Mouse (Mus musculus) heart, postnatal 0 days (tissue): ENCODE measurements around the gene Btf3l4. TPM values are rescaled to one million over a fixed set of nuclear protein-coding genes. Genes with fewer than 3 reads are reported as not detected.

ENCODE experiments used
- ATAC-seq: fragments of 200-750 bp; cut with Nextera tagmentation; 2 replicates; pipeline ENCODE4 v1.8.0; 2017; ENCODE audit warnings: low read depth, moderate number of reproducible peaks, moderate library complexity; ENCODE audit not compliant: insufficient read depth
- DNase-seq: peaks from one replicate; pipeline ENCODE4 v3.0.0-alpha.2; 2016; ENCODE audit warnings: low spot score
- H3K27ac ChIP-seq: fragments of 300-500 bp; sonication (generic); 2 replicates; pipeline ENCODE4 v1.5.1; 2014; ENCODE audit warnings: low read depth, mild to moderate bottlenecking
- H3K27me3 ChIP-seq: fragments of 300-500 bp; sonication (generic); 2 replicates; pipeline ENCODE4 v1.6.1; 2014; ENCODE audit warnings: low read length, mixed read lengths; ENCODE audit not compliant: control insufficient read depth, insufficient read depth
- H3K36me3 ChIP-seq: fragments of 300-500 bp; sonication (generic); replicated peaks from 2 replicates; pipeline ENCODE4 v1.6.1; 2014; ENCODE audit warnings: low read length, mixed read lengths; ENCODE audit not compliant: control insufficient read depth, insufficient read depth
- H3K4me1 ChIP-seq: fragments of 300-500 bp; sonication (generic); 2 replicates; pipeline ENCODE4 v1.6.1; 2014; ENCODE audit warnings: antibody characterized with exemption; ENCODE audit not compliant: control insufficient read depth, insufficient read depth
- H3K4me2 ChIP-seq: fragments of 300-500 bp; sonication (generic); 2 replicates; pipeline ENCODE4 v1.6.1; 2014; ENCODE audit warnings: low read depth, mild to moderate bottlenecking, low read length, moderate library complexity
- H3K4me3 ChIP-seq: fragments of 300-500 bp; sonication (generic); 2 replicates; pipeline ENCODE4 v1.5.1; 2014; ENCODE audit warnings: low read depth, low read length
- H3K9ac ChIP-seq: fragments of 300-500 bp; sonication (generic); replicated peaks from 2 replicates; pipeline ENCODE4 v1.6.1; 2014; ENCODE audit warnings: low read depth, low read length, mixed read lengths
- H3K9me3 ChIP-seq: fragments of 300-500 bp; sonication (generic); replicated peaks from 2 replicates; pipeline ENCODE4 v1.6.1; 2016; ENCODE audit warnings: low read length; ENCODE audit not compliant: control insufficient read depth
- CTCF ChIP-seq: IDR thresholded peaks from 2 replicates; pipeline ENCODE4 v1.5.1; 2016; ENCODE audit warnings: antibody characterized with exemption, control low read depth, low read depth
- EP300 ChIP-seq: IDR thresholded peaks from 2 replicates; pipeline ENCODE4 v1.6.1; 2016; ENCODE audit warnings: antibody characterized with exemption, low read depth
- WGBS: fragments of 180-500 bp; shearing (Covaris S2); extraction: QIAGEN DNeasy Blood & Tissue Kit; methylation state at CpG from one replicate; pipeline ENCODE4 v1.1.7; 2014; 5-methylcytosine and 5-hydroxymethylcytosine counted together
- polyA plus RNA-seq: library from polyadenylated mRNA; unstranded; fragments of >200 nt; fragmentation: Nextera tagmentation; extraction: Ambion mirVana; gene quantifications from 2 replicates; pipeline ENCODE4 v1.2.1, GENCODE M21; 2015
- total RNA-seq: library from RNA; depleted of rRNA; stranded (reverse); fragments of >200 nt; gene quantifications from 2 replicates; pipeline ENCODE4 v1.2.3, GENCODE M21; 2014; ENCODE audit warnings: low replicate concordance

Btf3l4 gene
- total and polyA plus RNA-seq, 2 experiments from 2014 or later, result 65.0 to 182 TPM

DNA sequence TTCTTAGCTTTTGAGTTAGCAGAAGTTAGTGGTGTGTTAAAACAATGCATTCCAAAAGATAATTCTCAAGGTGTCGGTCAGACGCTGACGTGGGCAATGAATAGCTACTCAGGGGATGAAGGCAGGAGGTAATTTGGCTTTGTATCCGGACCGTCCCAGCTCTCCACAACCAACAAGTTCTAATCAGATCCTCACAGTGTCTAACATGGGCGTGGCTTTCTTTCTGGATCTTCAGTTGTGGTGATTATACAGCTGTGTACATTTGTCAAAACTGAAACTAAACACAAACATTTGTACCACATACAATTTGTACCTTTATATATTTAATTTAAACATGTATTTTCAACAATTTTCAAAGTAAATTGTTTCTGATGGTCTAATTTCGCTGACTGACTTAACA is 33.4 kb upstream of the Btf3l4 start:
- 68% methylated on average over 7 of the region's 7 CpGs for WGBS
- no peak overlapping the region for H3K4me2 ChIP-seq
- no peak overlapping the region for H3K9ac ChIP-seq
- peaks cover 20% of the 10 kb centered on the region for H3K36me3 ChIP-seq
- H3K27ac ChIP-seq, result no peak overlapping the region
- H3K4me3 ChIP-seq, result no peak overlapping the region
- no peaks in the 10 kb centered on the region for H3K9me3 ChIP-seq
- TF ChIP-seq CTCF, result no peak
- TF ChIP-seq EP300, result no peak
- H3K27me3 ChIP-seq, result no peaks in the 10 kb centered on the region
- no peaks in the 10 kb centered on the region for H3K4me1 ChIP-seq
- ATAC-seq (no peak), DNase-seq (no peak)

DNA sequence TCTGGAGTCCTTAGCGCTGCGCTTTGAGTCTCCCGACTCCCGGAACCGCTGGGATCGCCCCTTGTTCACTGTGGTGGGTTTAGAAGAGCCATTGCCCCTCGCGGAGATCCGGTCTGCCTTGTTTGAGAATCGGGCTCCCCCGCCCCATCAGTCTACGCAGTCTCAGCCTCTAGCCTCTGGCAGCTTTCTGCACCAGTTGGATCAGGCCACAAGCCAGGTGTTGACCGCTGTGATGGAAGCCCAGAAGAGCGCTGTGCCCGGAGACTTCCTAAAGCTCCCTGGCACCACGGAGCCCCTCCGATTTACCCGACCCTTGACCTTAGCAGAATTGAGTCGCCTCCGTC is 15.1 kb upstream of the Btf3l4 start, which contains the start of gene A730015C16Rik:
Gene A730015C16Rik (minus strand): TSS at position 115 of the 344 bp plus-strand sequence.
- no peak for TF ChIP-seq CTCF
- ATAC-seq, result 0 out of 2 replicates have a peak, but pooled peaks have one; percentile 3
- WGBS, result 8% methylated on average over 20 of the region's 20 CpGs

DNA sequence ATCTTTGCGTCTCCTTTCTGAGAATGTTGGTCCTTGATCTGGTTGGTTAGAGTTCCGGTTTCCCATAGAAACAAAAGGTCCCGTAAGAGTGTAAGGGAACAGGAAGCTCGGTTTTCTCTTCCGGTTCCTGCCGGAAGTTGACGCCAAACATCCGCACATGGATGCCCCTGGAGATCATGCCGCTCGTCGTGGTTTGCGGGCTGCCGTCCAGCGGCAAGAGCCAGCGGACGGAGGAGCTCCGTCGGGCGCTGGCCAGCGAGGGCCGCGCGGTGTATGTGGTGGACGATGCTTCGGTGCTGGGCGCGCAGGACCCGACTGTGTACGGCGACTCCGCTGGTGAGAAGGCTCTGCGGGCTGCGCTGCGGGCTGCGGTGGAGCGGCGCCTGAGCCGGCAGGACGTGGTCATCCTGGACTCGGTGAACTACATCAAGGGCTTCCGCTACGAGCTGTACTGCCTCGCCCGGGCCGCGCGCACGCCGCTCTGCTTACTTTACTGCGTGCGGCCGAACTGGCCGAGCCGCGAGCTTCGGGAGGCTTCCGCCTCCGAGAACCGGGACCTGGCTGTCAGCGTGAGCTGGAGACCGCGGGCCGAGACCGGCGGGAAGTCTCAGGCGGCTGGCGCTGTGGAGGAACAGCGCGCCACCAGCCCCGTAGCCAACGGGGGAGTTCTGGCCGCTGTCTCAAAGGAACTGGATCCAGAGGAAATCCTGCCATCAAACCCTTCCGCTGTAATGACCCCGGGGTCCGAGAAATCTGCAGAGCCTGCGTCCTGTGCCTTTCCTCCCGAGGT is 14.5 kb upstream of the Btf3l4 start, which contains the start of gene Kti12:
Gene Kti12 (plus strand): TSS at position 71 of the 790 bp plus-strand sequence.
- H3K9ac ChIP-seq, result peak within 1 kb of the TSS; percentile 77
- H3K27me3 ChIP-seq, result no peaks in the 10 kb centered on the region
- DNase-seq (peak; percentile 89), ATAC-seq (peak; percentile 89)
- no peak for TF ChIP-seq CTCF
- peak; percentile 34; the same call in 1 of the 2 replicates for TF ChIP-seq EP300
- peaks cover 8% of the 10 kb centered on the region; the same call in 1 of the 2 replicates for H3K36me3 ChIP-seq
- H3K4me2 ChIP-seq, result peak within 1 kb of the TSS; percentile 81
- under 1% methylated on average over 77 of the region's 77 CpGs for WGBS
- peaks cover 19% of the 10 kb centered on the region for H3K4me1 ChIP-seq
- no peaks in the 10 kb centered on the region for H3K9me3 ChIP-seq
- H3K27ac ChIP-seq, result peak within 1 kb of the TSS; percentile 92
- peak within 1 kb of the TSS; percentile 85 for H3K4me3 ChIP-seq

More for the DNA sequence above, 15.1 kb upstream of the Btf3l4 start, which contains the start of gene A730015C16Rik:
- H3K4me1 ChIP-seq, result peaks cover 18% of the 10 kb centered on the region
- no peaks in the 10 kb centered on the region for H3K9me3 ChIP-seq
- peak within 1 kb of the TSS; percentile 77 for H3K9ac ChIP-seq
- peak within 1 kb of the TSS; percentile 81 for H3K4me2 ChIP-seq
- H3K4me3 ChIP-seq, result peak within 1 kb of the TSS; percentile 85
- no peaks in the 10 kb centered on the region for H3K27me3 ChIP-seq
- H3K36me3 ChIP-seq, result peaks cover 13% of the 10 kb centered on the region
- H3K27ac ChIP-seq, result peak within 1 kb of the TSS; percentile 92
- no peak for DNase-seq

DNA sequence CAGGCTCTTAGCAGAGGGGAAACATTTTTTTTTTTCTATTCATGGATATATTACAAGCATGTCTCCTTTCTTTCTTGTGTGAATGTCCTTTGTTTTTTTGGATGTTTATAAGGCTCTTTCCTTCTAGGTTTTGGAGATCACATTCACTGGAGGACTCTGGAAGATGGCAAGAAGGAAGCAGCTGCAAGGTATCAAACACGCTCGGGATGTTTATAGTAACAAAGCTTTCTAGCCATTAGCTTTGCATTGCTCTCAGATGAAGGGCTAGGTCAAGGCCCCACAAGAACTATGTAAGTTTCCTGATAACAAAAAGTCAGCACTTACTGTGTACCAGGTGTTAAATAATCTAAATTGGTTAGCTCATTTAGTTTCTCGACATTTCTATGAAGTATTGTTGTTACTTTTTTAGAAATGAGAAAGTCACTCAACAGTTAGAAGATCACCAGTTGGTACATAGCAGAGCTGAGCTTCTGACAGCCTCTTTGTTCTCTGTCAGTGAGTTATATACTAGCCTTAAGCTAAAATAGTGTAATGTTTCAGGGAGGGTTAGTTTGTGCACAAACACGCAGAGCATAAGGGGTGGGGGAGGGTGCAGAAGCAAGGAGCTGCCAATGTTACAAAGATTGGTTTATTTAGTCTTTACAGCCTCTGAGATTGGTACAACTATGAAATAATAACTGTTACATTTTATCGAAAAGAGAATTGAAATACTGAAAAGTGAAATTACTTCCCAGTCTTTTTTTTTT is 12.6 kb upstream of the Btf3l4 start:
- peaks cover 5% of the 10 kb centered on the region; the same call in 1 of the 2 replicates for H3K36me3 ChIP-seq
- no peaks in the 10 kb centered on the region for H3K27me3 ChIP-seq
- no peak overlapping the region for H3K27ac ChIP-seq
- no peak overlapping the region for H3K4me2 ChIP-seq
- 72% methylated on average over 5 of the region's 5 CpGs for WGBS
- no peak for TF ChIP-seq CTCF
- TF ChIP-seq EP300, result no peak
- no peaks in the 10 kb centered on the region for H3K9me3 ChIP-seq
- H3K9ac ChIP-seq, result no peak overlapping the region
- ATAC-seq, result no peak
- H3K4me1 ChIP-seq, result peaks cover 19% of the 10 kb centered on the region
- H3K4me3 ChIP-seq, result no peak overlapping the region
- DNase-seq, result no peak

DNA sequence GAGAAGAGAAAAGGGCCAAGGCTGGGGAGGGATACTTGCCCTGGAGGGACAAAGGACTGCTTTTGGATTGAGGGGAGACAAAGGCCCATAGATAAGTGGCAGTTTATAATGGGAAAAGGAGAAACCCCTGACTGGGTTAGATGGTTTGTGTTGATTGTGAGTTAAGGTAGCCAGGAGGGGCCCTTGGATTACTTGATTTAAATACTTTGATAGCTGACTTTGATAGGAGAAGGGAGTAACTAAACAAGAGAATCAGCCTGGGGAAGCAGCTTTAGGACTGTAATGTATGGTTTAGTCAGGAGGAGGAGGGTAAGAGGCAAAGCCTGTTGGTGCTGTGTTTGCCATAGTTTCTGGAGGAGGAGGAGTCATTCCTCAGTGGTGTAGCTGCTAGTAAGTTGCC is 9.9 kb upstream of the Btf3l4 start:
- TF ChIP-seq CTCF (no peak), EP300 (no peak)
- no peak for ATAC-seq
- Histone ChIP-seq H3K4me1 (peaks cover 13% of the 10 kb centered on the region), H3K4me2 (no peak overlapping the region), H3K9me3 (no peaks in the 10 kb centered on the region), H3K27me3 (no peaks in the 10 kb centered on the region), H3K4me3 (no peak overlapping the region), H3K9ac (no peak overlapping the region), H3K36me3 (no peaks in the 10 kb centered on the region), H3K27ac (no peak overlapping the region)
- DNase-seq, result no peak
